Mouse (Mus musculus) ES-E14 (cell line): Measurements from ENCODE around the gene Vill.

Experiments
- CHD2 ChIP-seq: IDR thresholded peaks from 2 replicates; pipeline ENCODE4 v1.6.1; 2014; ENCODE audit warnings: mild to moderate bottlenecking, low read depth, low read length, inconsistent platforms
- HCFC1 ChIP-seq: IDR thresholded peaks from 2 replicates; pipeline ENCODE4 v1.6.1; 2012; ENCODE audit warnings: low read length, inconsistent platforms, borderline replicate concordance; ENCODE audit not compliant: insufficient read depth
- ZC3H11A ChIP-seq: IDR thresholded peaks from 2 replicates; pipeline ENCODE4 v1.6.1; 2012; ENCODE audit warnings: low read depth, mild to moderate bottlenecking, inconsistent platforms, low read length, borderline replicate concordance

GRCm38 (mm10) chr9:119110640-119111039, 58.1 kb downstream of the Vill start:
- TF ChIP-seq ZC3H11A (no peak), CHD2 (no peak), HCFC1 (no peak)
